Mouse (Mus musculus) heart, embryonic 15.5 days (tissue): ENCODE measurements at regions not wholly inside any gene's neighbourhood (a gene's known extent, or its start where the extent isn't known, plus 50 kb on each side); places are given as distances from the start of the nearest gene placed in this dataset.
"Not testable (repeated sequence)": the region's sequence is repeated elsewhere in the genome, so short reads cannot be mapped to it uniquely, and the experiment has no call there.

Experiments
- ATAC-seq: fragments of 200-750 bp; cut with Nextera tagmentation; replicated peaks from 2 replicates; pipeline ENCODE4 v1.8.0; 2017; ENCODE audit warnings: low read depth, moderate TSS enrichment; ENCODE audit not compliant: insufficient number of reproducible peaks, insufficient read depth, low FRiP score
- H3K27ac ChIP-seq: fragments of 300-500 bp; sonication (generic); 2 replicates; pipeline ENCODE4 v1.5.1; 2015; ENCODE audit warnings: mild to moderate bottlenecking, inconsistent platforms
- H3K27me3 ChIP-seq: fragments of 300-500 bp; sonication (generic); 2 replicates; pipeline ENCODE4 v1.6.1; 2015; ENCODE audit warnings: inconsistent platforms
- H3K36me3 ChIP-seq: fragments of 300-500 bp; sonication (generic); 2 replicates; pipeline ENCODE4 v1.6.1; 2015; ENCODE audit warnings: mild to moderate bottlenecking, inconsistent platforms
- H3K4me1 ChIP-seq: fragments of 300-500 bp; sonication (generic); replicated peaks from 2 replicates; pipeline ENCODE4 v1.6.1; 2015; ENCODE audit warnings: inconsistent platforms
- H3K4me2 ChIP-seq: fragments of 300-500 bp; sonication (generic); 2 replicates; pipeline ENCODE4 v1.6.1; 2015; ENCODE audit warnings: inconsistent platforms, mild to moderate bottlenecking, moderate library complexity
- H3K4me3 ChIP-seq: fragments of 300-500 bp; sonication (generic); 2 replicates; pipeline ENCODE4 v1.5.1; 2015; ENCODE audit warnings: mild to moderate bottlenecking, inconsistent platforms
- H3K9ac ChIP-seq: fragments of 300-500 bp; sonication (generic); 2 replicates; pipeline ENCODE4 v1.6.1; 2015; ENCODE audit warnings: mild to moderate bottlenecking, inconsistent platforms
- H3K9me3 ChIP-seq: fragments of 300-500 bp; sonication (generic); replicated peaks from 2 replicates; pipeline ENCODE4 v1.6.1; 2016; ENCODE audit warnings: inconsistent platforms
- WGBS: fragments of 180-500 bp; shearing (Covaris S2); methylation state at CpG from one replicate; pipeline ENCODE4 v1.1.7; 2015; ENCODE audit warnings: mixed read lengths; 5-methylcytosine and 5-hydroxymethylcytosine counted together

DNA sequence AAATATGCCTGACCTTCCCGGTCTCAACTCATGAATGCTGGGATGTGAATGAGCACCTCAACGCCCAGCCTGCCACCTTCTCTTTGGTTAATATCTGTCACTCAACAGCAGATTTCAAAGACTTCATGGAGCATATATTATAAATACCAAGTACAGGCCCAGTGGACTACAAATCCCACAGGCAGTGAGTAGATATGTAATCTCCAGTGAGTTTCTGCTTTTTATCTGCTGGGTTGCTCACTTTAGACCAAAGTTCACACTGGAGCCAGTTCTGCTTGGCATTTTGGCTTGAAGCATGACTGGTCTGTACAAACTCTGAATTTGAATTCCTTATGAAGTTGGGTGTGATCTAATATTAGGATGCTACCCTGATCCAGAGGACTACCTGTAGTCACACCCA, 377.1 kb upstream of the Ngly1 start:
- 83% methylated on average over 2 of the region's 2 CpGs for WGBS
- Histone ChIP-seq H3K36me3 (no peaks in the 10 kb centered on the region), H3K27me3 (no peaks in the 10 kb centered on the region), H3K4me3 (no peak overlapping the region), H3K9me3 (no peaks in the 10 kb centered on the region), H3K4me2 (no peak overlapping the region), H3K27ac (no peak overlapping the region), H3K4me1 (no peaks in the 10 kb centered on the region), H3K9ac (no peak overlapping the region)
- ATAC-seq, result no peak

DNA sequence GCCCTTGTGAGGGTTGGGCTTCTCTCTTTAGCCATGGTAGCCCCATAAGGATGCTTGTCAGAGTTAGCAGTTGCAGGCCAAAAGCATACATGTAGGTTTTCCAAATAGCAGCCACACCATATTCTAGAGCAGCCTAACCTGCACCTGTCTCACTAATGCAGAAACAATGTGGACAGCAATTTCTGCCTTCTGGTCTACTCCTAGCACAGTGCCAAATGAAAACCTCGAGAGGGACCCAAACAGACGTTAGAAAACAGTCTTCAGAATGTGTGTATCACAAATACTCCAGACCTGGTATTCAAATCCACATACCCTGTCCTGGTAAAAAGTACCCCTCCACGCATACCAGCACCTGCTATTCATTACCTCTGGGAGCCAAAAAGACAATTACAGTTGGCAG, 368.9 kb upstream of the Ngly1 start:
- H3K9me3 ChIP-seq, result no peaks in the 10 kb centered on the region
- H3K36me3 ChIP-seq, result no peaks in the 10 kb centered on the region
- 63% methylated on average over 3 of the region's 3 CpGs for WGBS
- ATAC-seq, result no peak
- no peaks in the 10 kb centered on the region for H3K4me1 ChIP-seq
- H3K27me3 ChIP-seq, result no peaks in the 10 kb centered on the region
- no peak overlapping the region for H3K9ac ChIP-seq
- H3K4me2 ChIP-seq, result no peak overlapping the region
- H3K27ac ChIP-seq, result no peak overlapping the region
- no peak overlapping the region for H3K4me3 ChIP-seq

DNA sequence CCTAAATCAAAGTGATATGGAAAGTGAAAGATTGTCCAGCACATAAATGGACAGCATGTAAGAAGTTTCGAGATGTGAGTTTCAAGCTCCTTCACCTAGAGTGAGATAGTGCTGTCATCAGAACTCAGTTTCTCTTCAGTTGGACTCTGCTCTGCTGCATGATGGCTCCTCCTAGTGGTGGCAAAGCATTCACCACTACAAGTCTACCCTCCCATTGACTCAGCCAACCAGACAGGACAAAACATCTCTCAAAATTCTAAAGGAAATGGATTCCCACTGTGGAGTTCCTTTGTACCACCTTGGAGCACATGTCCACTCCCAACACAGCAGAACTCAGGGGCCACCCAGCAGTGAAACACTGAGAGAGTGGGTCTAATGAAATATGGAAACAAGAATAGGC, 367.8 kb upstream of the Ngly1 start:
- H3K36me3 ChIP-seq, result no peaks in the 10 kb centered on the region
- ATAC-seq, result no peak
- no peak overlapping the region for H3K27ac ChIP-seq
- no peaks in the 10 kb centered on the region for H3K9me3 ChIP-seq
- H3K4me2 ChIP-seq, result no peak overlapping the region
- no peak overlapping the region for H3K9ac ChIP-seq
- H3K4me1 ChIP-seq, result no peaks in the 10 kb centered on the region
- WGBS, result 21% methylated on average over 1 of the region's 1 CpGs
- no peaks in the 10 kb centered on the region for H3K27me3 ChIP-seq
- H3K4me3 ChIP-seq, result no peak overlapping the region

DNA sequence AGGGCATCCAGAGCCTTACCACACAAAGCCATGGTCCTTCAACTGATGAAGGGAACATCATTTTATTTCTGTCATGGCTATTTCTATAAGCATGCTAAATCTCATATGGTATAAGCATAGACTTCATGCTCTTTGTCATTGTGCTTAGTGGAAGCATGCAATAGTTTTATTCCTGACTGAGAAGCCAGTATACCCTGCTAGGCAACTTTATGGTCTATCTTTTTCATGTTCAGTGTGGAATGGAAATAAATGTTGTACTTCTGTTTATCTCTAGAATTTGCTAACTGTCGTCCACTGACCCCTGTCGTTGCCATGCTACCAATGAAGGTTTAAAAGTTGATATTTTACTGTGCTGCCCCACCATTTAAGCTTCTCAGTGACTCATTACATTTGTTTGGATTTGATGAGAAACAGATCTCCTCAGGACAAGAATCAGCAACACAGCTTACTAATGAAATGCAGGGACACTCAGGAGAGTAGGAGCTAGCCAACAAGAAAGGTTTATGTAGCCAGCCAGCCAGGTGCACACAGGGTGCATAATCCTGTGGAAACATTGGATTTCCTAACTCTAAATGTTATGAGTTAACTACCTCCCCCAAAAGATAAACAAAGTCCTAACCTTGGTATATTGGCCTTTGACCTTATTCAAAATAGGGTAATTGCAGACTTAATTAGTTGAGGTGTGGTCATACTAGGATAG, 364.3 kb upstream of the Ngly1 start:
- 44% methylated on average over 2 of the region's 2 CpGs for WGBS
- ATAC-seq, result no peak
- no peaks in the 10 kb centered on the region for H3K36me3 ChIP-seq
- no peak overlapping the region for H3K27ac ChIP-seq
- H3K4me3 ChIP-seq, result no peak overlapping the region
- H3K4me2 ChIP-seq, result no peak overlapping the region
- H3K4me1 ChIP-seq, result no peaks in the 10 kb centered on the region
- no peaks in the 10 kb centered on the region for H3K9me3 ChIP-seq
- no peak overlapping the region for H3K9ac ChIP-seq
- no peaks in the 10 kb centered on the region for H3K27me3 ChIP-seq

DNA sequence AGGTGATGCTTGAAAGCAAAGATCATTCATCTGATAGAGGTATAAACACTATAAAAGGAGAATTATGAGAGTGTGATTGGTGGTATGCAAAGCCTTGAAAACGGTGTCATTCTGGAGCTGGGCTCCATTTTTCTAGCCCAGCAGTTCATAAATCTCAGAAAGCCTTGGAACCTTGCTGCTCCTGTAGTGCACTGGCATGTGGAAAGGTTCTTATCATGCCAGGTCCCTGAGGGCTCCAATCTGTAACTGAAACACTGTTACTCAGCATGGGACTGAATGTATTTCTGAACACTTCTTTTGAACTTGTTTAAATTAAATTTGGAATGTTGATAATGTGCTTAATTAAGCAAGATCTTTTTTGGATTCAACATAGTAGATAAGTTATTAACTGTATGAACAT, 352.0 kb upstream of the Ngly1 start:
- ATAC-seq, result no peak
- H3K27me3 ChIP-seq, result no peaks in the 10 kb centered on the region

DNA sequence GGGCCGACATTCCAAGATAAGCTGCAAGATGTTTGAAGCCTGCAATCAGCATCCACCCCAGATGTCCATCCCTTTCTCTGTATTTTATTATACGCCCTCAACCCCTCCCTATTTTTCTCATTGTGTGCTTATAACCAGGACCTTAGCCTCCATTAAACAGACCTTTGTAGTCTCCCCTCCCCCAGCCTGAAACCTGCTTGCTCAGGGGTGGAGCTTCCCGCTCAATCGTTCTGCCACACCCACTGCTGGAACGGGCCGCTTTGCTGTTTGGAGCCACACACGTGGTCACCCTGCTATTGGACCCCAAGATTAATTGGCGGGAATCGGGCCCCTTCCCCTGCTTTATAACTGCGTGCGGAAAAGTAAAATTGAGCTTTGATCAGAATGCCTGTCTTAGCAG, 342.7 kb upstream of the Ngly1 start:
- not testable (repeated sequence) for H3K27ac ChIP-seq, H3K4me3 ChIP-seq, H3K9ac ChIP-seq, H3K27me3 ChIP-seq, H3K36me3 ChIP-seq, H3K9me3 ChIP-seq, ATAC-seq, H3K4me2 ChIP-seq, H3K4me1 ChIP-seq
- WGBS, result 73% methylated on average over 11 of the region's 11 CpGs

More for the DNA sequence above, 352.0 kb upstream of the Ngly1 start:
- Histone ChIP-seq H3K4me1 (no peaks in the 10 kb centered on the region), H3K36me3 (no peaks in the 10 kb centered on the region), H3K9ac (no peak overlapping the region), H3K27ac (no peak overlapping the region), H3K4me2 (no peak overlapping the region), H3K9me3 (no peaks in the 10 kb centered on the region), H3K4me3 (no peak overlapping the region)
- 53% methylated on average over 1 of the region's 1 CpGs for WGBS

DNA sequence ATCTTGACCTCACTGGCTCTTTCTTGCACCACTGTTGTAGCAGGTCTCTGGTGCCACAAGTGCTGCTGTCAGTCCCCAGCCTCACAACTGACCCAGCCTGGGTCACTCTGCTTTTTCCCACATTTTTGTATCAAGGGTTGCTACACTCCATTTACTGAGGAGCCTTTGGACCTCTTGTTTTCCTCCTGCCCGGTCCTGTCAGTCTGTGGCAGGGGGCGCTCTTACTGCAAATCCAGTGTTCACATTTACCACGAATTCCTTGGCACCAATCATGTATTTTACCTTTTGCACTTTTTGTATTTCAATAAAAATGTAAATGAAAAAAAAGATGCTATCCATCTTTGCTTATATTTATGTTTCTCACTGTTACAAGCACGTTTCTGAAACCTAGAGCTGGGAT, 335.9 kb upstream of the Ngly1 start:
- H3K4me2 ChIP-seq, H3K4me3 ChIP-seq, H3K9ac ChIP-seq, H3K27ac ChIP-seq, H3K9me3 ChIP-seq, H3K27me3 ChIP-seq, H3K36me3 ChIP-seq, ATAC-seq, H3K4me1 ChIP-seq: not testable (repeated sequence)
- 56% methylated on average over 4 of the region's 4 CpGs for WGBS

DNA sequence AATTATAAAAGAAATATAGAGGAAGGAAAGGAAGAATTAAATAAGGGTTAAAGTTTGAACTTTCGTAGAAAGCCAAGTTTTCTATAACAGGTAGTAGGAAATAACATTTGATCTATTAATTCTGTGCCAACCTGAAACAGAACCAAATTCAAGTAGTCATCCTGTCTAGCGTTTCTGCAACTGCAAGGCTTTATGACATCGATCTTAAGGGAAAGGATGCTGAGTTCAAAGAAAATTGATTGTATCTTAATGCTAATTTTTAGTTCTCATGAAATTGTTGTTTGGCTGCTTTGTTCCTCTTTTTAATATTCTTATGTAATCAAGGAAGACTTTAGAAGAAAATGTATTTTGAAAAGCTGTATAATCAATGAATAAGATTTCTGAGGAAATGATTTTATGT, 334.9 kb upstream of the Ngly1 start:
- Histone ChIP-seq H3K9me3 (no peaks in the 10 kb centered on the region), H3K9ac (no peak overlapping the region), H3K27me3 (no peaks in the 10 kb centered on the region), H3K27ac (no peak overlapping the region), H3K36me3 (no peaks in the 10 kb centered on the region), H3K4me2 (no peak overlapping the region), H3K4me3 (no peak overlapping the region), H3K4me1 (no peaks in the 10 kb centered on the region)
- WGBS, result 76% methylated on average over 3 of the region's 3 CpGs
- no peak for ATAC-seq

DNA sequence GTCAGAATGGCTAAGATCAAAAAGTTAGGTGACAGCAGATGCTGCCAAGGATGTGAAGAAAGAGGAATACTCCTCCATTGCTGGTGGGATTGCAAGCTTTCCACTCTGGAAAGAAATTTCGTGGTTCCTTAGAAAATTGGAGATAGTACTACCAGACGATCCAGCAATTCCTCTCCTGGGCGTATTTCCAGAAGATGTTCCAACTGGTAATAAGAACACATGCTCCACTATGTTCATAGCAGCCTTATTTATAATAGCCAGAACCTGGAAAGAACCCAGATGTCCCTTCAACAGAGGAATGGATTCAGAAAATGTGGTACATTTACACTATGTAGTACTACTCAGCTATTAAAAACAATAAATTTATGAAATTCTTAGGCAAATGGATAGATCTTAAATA, 324.4 kb upstream of the Ngly1 start:
- H3K9me3 ChIP-seq, H3K4me1 ChIP-seq, H3K4me2 ChIP-seq, H3K36me3 ChIP-seq, ATAC-seq, H3K27me3 ChIP-seq, H3K9ac ChIP-seq, H3K4me3 ChIP-seq, H3K27ac ChIP-seq: not testable (repeated sequence)
- 66% methylated on average over 3 of the region's 3 CpGs for WGBS

DNA sequence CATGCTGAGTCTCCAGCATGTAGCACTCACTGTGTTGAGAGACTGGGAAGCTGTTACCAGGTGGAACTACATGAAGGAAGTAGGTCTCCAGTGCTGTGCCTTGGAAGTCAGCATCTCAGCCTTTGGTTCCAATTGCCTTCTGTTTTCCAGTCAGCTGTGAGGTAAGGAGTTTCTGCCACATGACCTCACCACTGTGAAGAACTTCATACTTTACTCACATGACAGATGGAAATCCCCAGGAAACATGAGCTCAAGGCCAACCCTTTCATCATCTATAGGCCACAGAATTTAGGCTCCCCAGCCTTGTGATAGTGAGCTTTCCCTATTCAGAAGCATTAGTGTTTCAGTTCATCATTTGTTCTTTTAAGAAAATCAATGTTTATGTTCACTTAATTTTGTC, 314.4 kb upstream of the Ngly1 start:
- Histone ChIP-seq H3K4me3 (no peak overlapping the region), H3K27me3 (no peaks in the 10 kb centered on the region), H3K9ac (no peak overlapping the region), H3K36me3 (no peaks in the 10 kb centered on the region), H3K4me2 (no peak overlapping the region), H3K4me1 (no peaks in the 10 kb centered on the region), H3K9me3 (no peaks in the 10 kb centered on the region), H3K27ac (no peak overlapping the region)
- ATAC-seq, result no peak

DNA sequence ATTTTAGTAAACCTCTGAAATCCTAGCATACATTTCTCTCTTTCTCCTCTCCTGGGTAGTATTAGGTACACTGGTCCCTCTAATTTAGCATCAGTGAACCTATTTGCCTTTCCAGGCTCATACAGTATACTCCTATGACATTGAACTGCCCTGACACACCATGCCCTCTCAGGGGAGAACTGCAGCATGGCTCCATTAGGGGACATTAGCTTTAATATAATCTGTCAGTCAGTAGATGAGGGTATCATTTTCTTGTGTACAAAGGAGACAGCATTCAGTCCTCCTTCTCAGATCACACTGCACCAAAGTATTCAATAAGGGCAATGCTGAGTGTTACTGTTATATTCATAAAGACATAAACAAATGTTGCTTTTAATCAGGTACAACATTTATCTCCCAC, 278.8 kb upstream of the Ngly1 start:
- no peaks in the 10 kb centered on the region for H3K36me3 ChIP-seq
- no peak for ATAC-seq
- no peak overlapping the region for H3K4me3 ChIP-seq
- no peak overlapping the region for H3K9ac ChIP-seq
- H3K27me3 ChIP-seq, result no peaks in the 10 kb centered on the region
- H3K4me1 ChIP-seq, result no peaks in the 10 kb centered on the region
- H3K9me3 ChIP-seq, result no peaks in the 10 kb centered on the region
- H3K4me2 ChIP-seq, result no peak overlapping the region
- no peak overlapping the region for H3K27ac ChIP-seq

DNA sequence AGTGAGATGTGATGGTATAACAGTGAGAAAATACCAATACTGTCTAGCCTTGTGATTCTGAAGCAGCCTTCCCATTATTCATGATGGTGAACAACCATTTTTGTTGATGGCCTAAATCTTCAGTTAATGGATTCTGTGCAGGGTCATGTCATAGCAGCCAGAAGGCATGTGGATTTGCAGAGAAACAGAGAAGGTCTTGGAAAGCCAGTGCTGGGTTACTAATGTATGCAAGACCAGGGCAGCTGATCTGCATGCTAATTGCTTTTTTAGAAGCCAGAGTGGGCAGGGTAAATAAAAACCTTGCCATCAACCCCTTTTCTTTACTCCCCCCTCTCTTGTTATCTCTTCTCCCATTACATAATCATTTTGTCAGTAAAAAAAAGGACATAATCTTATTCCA, 278.3 kb upstream of the Ngly1 start:
- no peak overlapping the region for H3K9ac ChIP-seq
- no peaks in the 10 kb centered on the region for H3K4me1 ChIP-seq
- no peak for ATAC-seq
- H3K27me3 ChIP-seq, result no peaks in the 10 kb centered on the region
- no peaks in the 10 kb centered on the region for H3K9me3 ChIP-seq
- H3K4me3 ChIP-seq, result no peak overlapping the region
- no peak overlapping the region for H3K27ac ChIP-seq
- H3K36me3 ChIP-seq, result no peaks in the 10 kb centered on the region
- H3K4me2 ChIP-seq, result no peak overlapping the region
